In genomic region chr19:41660999-41661374, GRCm38 (mm10) we compare ENCODE assay signal across 9 mouse cellular contexts.
DNase-seq lines count a peak whose midpoint lies in the region; ATAC-seq and TF ChIP-seq lines count a peak whose summit lies in the region.
"Had no signal": no experiment of that assay in that cellular context is flagged by ENCODE, and none has a peak within 500 bp of the region (broad histone marks: within the 10 kb centered on the region; RNA-seq: fewer than 3 reads in every experiment).

No protein-coding gene starts in this region.

- no peak for ATAC-seq in heart, postnatal 0 days (ENCODE audit: insufficient read depth, low read depth)
- ATAC-seq in limb, embryonic 11.5 days (ENCODE audit: insufficient number of reproducible peaks, low FRiP score, low TSS enrichment, low read depth): no peak

- intact Hi-C loops in heart, postnatal 25 days (cut with DNase I): no loop called here

- WGBS in heart, postnatal 0 days: 16% methylated on average over 4 of the region's 4 CpGs
- 23% methylated on average over 4 of the region's 4 CpGs for WGBS in limb, embryonic 11.5 days

- H3K27ac ChIP-seq in heart, postnatal 0 days (ENCODE audit: low read depth): no peak overlapping the region
- no peak overlapping the region for H3K27ac ChIP-seq in limb, embryonic 11.5 days (replicated peaks; ENCODE audit: low read depth, low read length)

- no peak overlapping the region for H3K4me3 ChIP-seq in heart, postnatal 0 days (ENCODE audit: low read depth, low read length)
- no peak overlapping the region for H3K4me3 ChIP-seq in limb, embryonic 11.5 days (ENCODE audit: low read depth, low read length)
- H3K4me3 ChIP-seq: hindbrain, embryonic 15.5 days had no signal

- DNase-seq in heart, postnatal 0 days (ENCODE audit: low spot score): peak; percentile 56
- DNase-seq in heart, postnatal 25 days (ENCODE audit: low spot score): no peak
- DNase-seq in urinary bladder, postnatal 25 days (ENCODE audit: low spot score): peak; percentile 25
- no peak for DNase-seq in urinary bladder, postnatal 10 days (ENCODE audit: low spot score)
- peak; percentile 87 for DNase-seq in limb, embryonic 11.5 days (ENCODE audit: low spot score)
- peak; percentile 79 for DNase-seq in thymus, postnatal 4 days
- no peak for DNase-seq in right cerebral cortex, postnatal 4 days
- DNase-seq in layer of hippocampus, adult 18-20 months (ENCODE audit: low spot score in 2 of 2): no peak

- peaks cover 74% of the 10 kb centered on the region for H3K27me3 ChIP-seq in heart, postnatal 0 days (ENCODE audit: control insufficient read depth, insufficient read depth, low read length)
- H3K27me3 ChIP-seq in limb, embryonic 11.5 days (ENCODE audit: control insufficient read depth, insufficient read depth, low read length): peaks cover 22% of the 10 kb centered on the region
- H3K27me3 ChIP-seq: hindbrain, embryonic 15.5 days had no signal

- H3K4me1 ChIP-seq in heart, postnatal 0 days (ENCODE audit: control insufficient read depth, insufficient read depth): no peaks in the 10 kb centered on the region
- no peaks in the 10 kb centered on the region for H3K4me1 ChIP-seq in limb, embryonic 11.5 days (ENCODE audit: control insufficient read depth, insufficient read depth, low read length)

- no peaks in the 10 kb centered on the region for H3K9me3 ChIP-seq in heart, postnatal 0 days (replicated peaks; ENCODE audit: control insufficient read depth, low read length)
- H3K9me3 ChIP-seq in limb, embryonic 11.5 days (ENCODE audit: control insufficient read depth, low read length): no peaks in the 10 kb centered on the region
- H3K9me3 ChIP-seq: hindbrain, embryonic 15.5 days had no signal

- no peak overlapping the region for H3K9ac ChIP-seq in heart, postnatal 0 days (replicated peaks; ENCODE audit: low read depth, low read length)
- H3K9ac ChIP-seq in limb, embryonic 11.5 days (ENCODE audit: low read length): no peak overlapping the region
- H3K9ac ChIP-seq: hindbrain, embryonic 15.5 days had no signal

- H3K36me3 ChIP-seq in heart, postnatal 0 days (replicated peaks; ENCODE audit: control insufficient read depth, insufficient read depth, low read length): no peaks in the 10 kb centered on the region
- H3K36me3 ChIP-seq in limb, embryonic 11.5 days (ENCODE audit: control insufficient read depth, insufficient read depth, low read length): no peaks in the 10 kb centered on the region
- H3K36me3 ChIP-seq: hindbrain, embryonic 15.5 days had no signal

- H3K4me2 ChIP-seq in heart, postnatal 0 days (ENCODE audit: low read depth, low read length): no peak overlapping the region
- no peak overlapping the region for H3K4me2 ChIP-seq in limb, embryonic 11.5 days (ENCODE audit: low read depth, severe bottlenecking)
- H3K4me2 ChIP-seq: hindbrain, embryonic 15.5 days had no signal

- TF ChIP-seq EP300 in heart, postnatal 0 days (IDR thresholded peaks at IDR 0.05; ENCODE audit: low read depth): no peak

- TF ChIP-seq CTCF in heart, postnatal 0 days (IDR thresholded peaks at IDR 0.05; ENCODE audit: low read depth): no peak

Comparison
In these comparisons a context has a peak if more than half of its experiments do, and no peak if none do; other contexts are left out.
1. DNase-seq: peak in heart, postnatal 0 days (single experiment), urinary bladder, postnatal 25 days (single experiment), limb, embryonic 11.5 days (single experiment) and thymus, postnatal 4 days (single experiment); none in heart, postnatal 25 days (single experiment), urinary bladder, postnatal 10 days (single experiment), right cerebral cortex, postnatal 4 days (single experiment) and layer of hippocampus, adult 18-20 months (0 of 2).